Mouse (Mus musculus) cortical plate, adult 2 months (tissue): ENCODE results near the gene As3mt.

ENCODE experiments used
- CTCF ChIP-seq: fragments of 200-500 bp; IDR thresholded peaks from 2 replicates; pipeline ENCODE4 v1.5.1; 2011; ENCODE audit warnings: mild to moderate bottlenecking, control low read depth, low read length; ENCODE audit not compliant: insufficient read depth; ENCODE audit errors: extremely low read depth
- POLR2A ChIP-seq: fragments of 200-500 bp; IDR thresholded peaks from 2 replicates; pipeline ENCODE4 v1.6.1; 2011; ENCODE audit warnings: mild to moderate bottlenecking, low read length, control low read depth; ENCODE audit not compliant: insufficient read depth; ENCODE audit errors: extremely low read depth

- TF ChIP-seq POLR2A, result no peak
- no peak for TF ChIP-seq CTCF
These were observed 70.8 kb downstream of the As3mt start for GRCm38 (mm10) chr19:46777928-46778680.
